Mouse (Mus musculus) bone marrow, adult 2 months (tissue): ENCODE data around the gene Lin7a. TPM values are rescaled to one million over a fixed set of nuclear protein-coding genes. Genes with fewer than 3 reads are reported as not detected.

ENCODE experiments used
- H3K27ac ChIP-seq: fragments of 200-500 bp; 2 replicates; pipeline ENCODE4 v1.5.1; 2012; ENCODE audit warnings: low read depth, mild to moderate bottlenecking, control low read depth, inconsistent platforms, low read length; ENCODE audit not compliant: control insufficient read depth, poor library complexity, insufficient read depth
- H3K4me1 ChIP-seq: fragments of 200-500 bp; 2 replicates; pipeline ENCODE4 v1.6.1; 2011; ENCODE audit warnings: low read length; ENCODE audit not compliant: control insufficient read depth, insufficient read depth
- H3K4me3 ChIP-seq: fragments of 200-500 bp; replicated peaks from 2 replicates; pipeline ENCODE3; 2011; ENCODE audit warnings: mild to moderate bottlenecking, low read depth, low read length, control low read depth; ENCODE audit not compliant: control insufficient read depth
- CTCF ChIP-seq: fragments of 200-500 bp; IDR thresholded peaks from 2 replicates; pipeline ENCODE4 v1.5.1; 2011; ENCODE audit warnings: low read length, control low read depth; ENCODE audit not compliant: control insufficient read depth, insufficient read depth
- POLR2A ChIP-seq: fragments of 200-500 bp; IDR thresholded peaks from 2 replicates; pipeline ENCODE4 v1.6.1; 2011; ENCODE audit warnings: low read depth, mild to moderate bottlenecking, control low read depth, low read length, borderline replicate concordance; ENCODE audit not compliant: control insufficient read depth
- WGBS: fragments of 180-500 bp; shearing (Covaris S2); methylation state at CpG from one replicate; pipeline ENCODE4 v1.1.7; 2018; 5-methylcytosine and 5-hydroxymethylcytosine counted together
- polyA plus RNA-seq: library from polyadenylated mRNA; stranded (reverse); fragments of >200 nt; gene quantifications from 2 replicates; pipeline ENCODE4 v1.2.4, GENCODE M21; 2011; ENCODE audit warnings: low replicate concordance; ENCODE audit not compliant: missing spikeins, insufficient read depth, insufficient read length

Lin7a gene
- polyA plus RNA-seq, 1 experiment: 0.65 TPM

GRCm38 (mm10) chr10:107377218-107377617 lies 105.7 kb downstream of the Lin7a start:
- WGBS: 70% methylated on average over 2 of the region's 2 CpGs
- Histone ChIP-seq H3K4me3 (no peak overlapping the region), H3K27ac (no peak overlapping the region), H3K4me1 (no peaks in the 10 kb centered on the region)
- TF ChIP-seq CTCF (no peak), POLR2A (no peak)

GRCm38 (mm10) chr10:107381143-107381746 lies 109.8 kb downstream of the Lin7a start:
- no peak for TF ChIP-seq POLR2A
- TF ChIP-seq CTCF: no peak
- 80% methylated on average over 4 of the region's 4 CpGs for WGBS
- no peak overlapping the region for H3K27ac ChIP-seq
- H3K4me3 ChIP-seq: no peak overlapping the region
- no peaks in the 10 kb centered on the region for H3K4me1 ChIP-seq

- Histone ChIP-seq H3K4me1 (no peaks in the 10 kb centered on the region), H3K4me3 (no peak overlapping the region), H3K27ac (no peak overlapping the region)
- TF ChIP-seq CTCF (no peak), POLR2A (no peak)
These were observed 112.3 kb downstream of the Lin7a start for GRCm38 (mm10) chr10:107383825-107384224.

GRCm38 (mm10) chr10:107389505-107389904 lies 118.0 kb downstream of the Lin7a start:
- Histone ChIP-seq H3K4me1 (no peaks in the 10 kb centered on the region), H3K27ac (no peak overlapping the region), H3K4me3 (no peak overlapping the region)
- TF ChIP-seq CTCF: no peak
- no peak for TF ChIP-seq POLR2A
- WGBS: 54% methylated on average over 4 of the region's 4 CpGs

- WGBS: 76% methylated on average over 4 of the region's 4 CpGs
- H3K4me1 ChIP-seq: no peaks in the 10 kb centered on the region
- no peak overlapping the region for H3K27ac ChIP-seq
- H3K4me3 ChIP-seq: no peak overlapping the region
- no peak for TF ChIP-seq POLR2A
- no peak for TF ChIP-seq CTCF
These were observed 133.9 kb downstream of the Lin7a start for GRCm38 (mm10) chr10:107405347-107405746.

- Histone ChIP-seq H3K4me3 (no peak overlapping the region), H3K4me1 (no peaks in the 10 kb centered on the region), H3K27ac (no peak overlapping the region)
- TF ChIP-seq CTCF (no peak), POLR2A (no peak)
- 82% methylated on average over 14 of the region's 14 CpGs for WGBS
These were observed 146.8 kb downstream of the Lin7a start for GRCm38 (mm10) chr10:107418306-107418705.

GRCm38 (mm10) chr10:107436967-107437366 lies 165.5 kb downstream of the Lin7a start:
- 57% methylated on average over 5 of the region's 5 CpGs for WGBS

GRCm38 (mm10) chr10:107442781-107443180 lies 171.3 kb downstream of the Lin7a start:
- WGBS: 15% methylated on average over 4 of the region's 4 CpGs
- no peak overlapping the region for H3K4me3 ChIP-seq
- no peak for TF ChIP-seq POLR2A
- H3K27ac ChIP-seq: no peak overlapping the region
- H3K4me1 ChIP-seq: no peaks in the 10 kb centered on the region

More at GRCm38 (mm10) chr10:107436967-107437366, 165.5 kb downstream of the Lin7a start:
- TF ChIP-seq POLR2A (no peak), CTCF (no peak)
- Histone ChIP-seq H3K4me1 (no peaks in the 10 kb centered on the region), H3K4me3 (no peak overlapping the region), H3K27ac (no peak overlapping the region)
